Mouse (Mus musculus) heart, adult 2 months (tissue): Measurements from ENCODE around the gene Alg13. TPM values are rescaled to one million over a fixed set of nuclear protein-coding genes. Genes with fewer than 3 reads are reported as not detected.

Source experiments
- DNase-seq, 2 experiments: peaks; one replicate each; pipeline ENCODE4 v3.0.0; 2021
- H3K27ac ChIP-seq: fragments of 200-600 bp; 2 replicates; pipeline ENCODE4 v1.8.1; 2022
- H3K27me3 ChIP-seq: fragments of 200-500 bp; 2 replicates; pipeline ENCODE4 v1.6.1; 2012; ENCODE audit warnings: mild to moderate bottlenecking, low read length, inconsistent platforms, mixed read lengths; ENCODE audit not compliant: control insufficient read depth, insufficient read depth
- H3K36me3 ChIP-seq: fragments of 200-500 bp; 2 replicates; pipeline ENCODE4 v1.6.1; 2012; ENCODE audit warnings: low read length, inconsistent platforms; ENCODE audit not compliant: control insufficient read depth, insufficient read depth
- H3K4me1 ChIP-seq: fragments of 200-500 bp; 2 replicates; pipeline ENCODE4 v1.6.1; 2011; ENCODE audit warnings: low read length; ENCODE audit not compliant: control insufficient read depth, insufficient read depth
- H3K4me3 ChIP-seq: fragments of 200-600 bp; 2 replicates; pipeline ENCODE4 v1.8.1; 2022
- H3K79me2 ChIP-seq: fragments of 200-500 bp; replicated peaks from 2 replicates; pipeline ENCODE4 v1.6.1; 2012; ENCODE audit warnings: mild to moderate bottlenecking, inconsistent platforms, low read length, moderate library complexity, mixed read lengths; ENCODE audit not compliant: control insufficient read depth, insufficient read depth
- H3K9ac ChIP-seq: fragments of 200-500 bp; 2 replicates; pipeline ENCODE4 v1.6.1; 2012; ENCODE audit warnings: low read depth, mild to moderate bottlenecking, control low read depth, inconsistent platforms, low read length, mixed read lengths
- CTCF ChIP-seq: fragments of 200-600 bp; IDR thresholded peaks from 2 replicates; pipeline ENCODE4 v1.8.1; 2022; ENCODE audit warnings: antibody characterized with exemption, mild to moderate bottlenecking, moderate library complexity
- EP300 ChIP-seq: fragments of 200-500 bp; IDR thresholded peaks from 2 replicates; pipeline ENCODE4 v1.6.1; 2011; ENCODE audit warnings: low read depth, low read length, control low read depth; ENCODE audit not compliant: insufficient read depth
- POLR2A ChIP-seq: fragments of 200-500 bp; IDR thresholded peaks from 2 replicates; pipeline ENCODE4 v1.6.1; 2011; ENCODE audit warnings: mild to moderate bottlenecking, low read depth, low read length, control low read depth; ENCODE audit not compliant: insufficient read depth
- WGBS: fragments of 180-500 bp; shearing (Covaris S2); methylation state at CpG from one replicate; pipeline ENCODE4 v1.1.7; 2018; 5-methylcytosine and 5-hydroxymethylcytosine counted together
- intact Hi-C: fragments of 180-260 bp; cut with DNase I; formaldehyde crosslinking; loops from one replicate; pipeline ENCODE4 v1.15.1; 2025
- polyA plus RNA-seq: library from polyadenylated mRNA; depleted of rRNA; stranded (reverse); fragments of >200 nt; gene quantifications from 2 replicates; pipeline ENCODE4 v1.2.3, GENCODE M21; 2012
- total RNA-seq, 2 experiments: library from RNA; stranded (reverse); gene quantifications; 2 replicates each; pipeline ENCODE4 v1.2.3; 2021

The Alg13 gene
- total and polyA plus RNA-seq, 3 experiments = 3.6 to 5.8 (median 5.8) TPM

DNA sequence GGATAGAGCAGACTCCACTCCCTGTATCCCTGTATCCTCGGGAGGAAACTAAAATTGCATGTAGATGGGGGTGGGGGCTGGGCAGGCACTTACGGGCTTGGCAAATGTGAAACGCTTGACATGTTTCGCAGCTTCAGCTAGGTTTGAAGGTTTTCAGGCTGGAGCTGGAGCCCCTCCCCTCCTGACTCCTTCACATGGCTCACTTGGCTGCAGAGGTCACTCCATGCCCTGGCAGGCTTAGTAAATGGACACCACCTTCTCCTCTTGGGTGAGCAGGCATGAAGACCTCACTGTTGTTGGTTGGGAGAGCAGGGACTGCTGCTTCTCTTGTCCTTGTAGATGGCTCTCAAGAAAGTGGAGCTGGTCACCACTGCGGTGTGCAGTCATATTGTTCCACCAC lies 1.6 kb upstream of the Alg13 start:
- Histone ChIP-seq H3K27ac (no peak overlapping the region), H3K27me3 (no peaks in the 10 kb centered on the region), H3K4me3 (no peak overlapping the region), H3K4me1 (no peaks in the 10 kb centered on the region), H3K36me3 (no peaks in the 10 kb centered on the region), H3K79me2 (no peaks in the 10 kb centered on the region), H3K9ac (no peak overlapping the region)
- intact Hi-C loops = no loop called here
- TF ChIP-seq POLR2A (no peak), CTCF (no peak), EP300 (no peak)
- no peak for DNase-seq
- 60% methylated on average over 5 of the region's 5 CpGs for WGBS

DNA sequence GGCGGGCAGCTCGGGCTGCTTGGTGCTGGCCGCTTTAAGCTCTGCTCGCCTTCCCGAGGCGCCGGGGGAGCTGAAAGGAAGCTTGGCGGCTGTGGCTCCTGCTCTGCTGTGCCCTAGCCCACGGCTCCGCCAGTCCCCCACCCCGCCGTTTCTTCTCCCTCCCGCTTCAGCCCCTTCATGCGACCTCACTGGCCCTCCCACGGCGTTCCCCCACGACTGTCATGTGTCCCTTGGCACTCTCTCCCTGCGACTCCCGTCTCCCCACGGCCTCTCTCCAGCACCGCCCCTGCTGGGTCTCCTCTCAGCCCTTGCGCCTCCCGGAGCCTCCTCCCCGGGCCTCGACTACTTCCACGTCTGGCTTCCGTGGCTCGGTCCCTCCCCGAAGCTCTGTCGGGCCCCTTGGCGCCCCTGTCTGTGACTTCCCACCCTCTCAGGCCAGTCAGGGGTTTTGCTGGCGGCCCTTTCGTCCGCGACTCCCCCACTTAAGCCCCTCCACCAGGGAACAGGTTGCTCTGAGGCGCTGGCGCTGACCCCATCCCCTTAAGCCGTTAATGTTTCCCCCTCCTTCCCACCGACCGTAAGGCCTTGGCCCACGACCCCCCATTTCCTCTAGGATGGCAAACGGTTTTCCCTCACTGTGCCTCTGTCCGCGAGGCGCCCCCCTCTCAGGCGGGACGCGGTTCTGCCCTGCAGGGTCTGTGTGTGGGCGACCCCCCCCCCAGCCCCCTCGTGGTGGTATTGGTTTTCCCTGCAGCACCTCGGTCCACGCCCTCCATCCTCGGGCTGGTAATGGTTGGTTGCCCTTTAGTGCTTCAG lies 768 bp downstream of the Alg13 start:
- H3K79me2 ChIP-seq = no peaks in the 10 kb centered on the region
- TF ChIP-seq CTCF (no peak), POLR2A (no peak), EP300 (no peak)
- intact Hi-C loops = no loop called here
- peak overlapping the region; percentile 31 for H3K27ac ChIP-seq
- H3K9ac ChIP-seq = peak overlapping the region; percentile 76
- H3K4me1 ChIP-seq = no peaks in the 10 kb centered on the region
- H3K36me3 ChIP-seq = no peaks in the 10 kb centered on the region
- H3K27me3 ChIP-seq = no peaks in the 10 kb centered on the region
- peak in 1 of 2 experiments; percentile 40 for DNase-seq
- 17% methylated on average over 53 of the region's 53 CpGs for WGBS
- H3K4me3 ChIP-seq = peak overlapping the region; percentile 65

DNA sequence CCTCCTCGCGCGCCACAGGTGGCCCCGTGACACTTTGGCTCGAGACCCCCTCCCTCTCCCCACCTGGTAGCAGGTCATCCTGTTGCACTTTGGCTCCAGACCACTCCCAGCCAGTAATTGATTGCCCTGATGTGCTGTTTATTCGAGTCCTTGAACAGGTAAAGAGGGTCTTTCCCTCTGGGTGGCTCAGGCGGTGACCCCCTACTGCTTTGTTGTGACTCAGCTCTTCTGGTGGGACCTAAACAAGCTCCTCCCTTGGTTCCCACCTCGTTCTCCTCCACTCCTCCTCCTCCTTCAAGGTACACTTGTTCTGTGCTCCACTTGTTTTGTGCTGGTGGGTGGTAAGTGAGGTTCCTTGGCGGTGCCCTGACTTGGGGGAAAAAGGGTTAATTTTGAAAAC lies 1.8 kb downstream of the Alg13 start:
- TF ChIP-seq POLR2A (no peak), EP300 (no peak), CTCF (no peak)
- Histone ChIP-seq H3K4me1 (no peaks in the 10 kb centered on the region), H3K36me3 (no peaks in the 10 kb centered on the region), H3K27ac (no peak overlapping the region), H3K27me3 (no peaks in the 10 kb centered on the region), H3K79me2 (no peaks in the 10 kb centered on the region), H3K9ac (no peak overlapping the region), H3K4me3 (no peak overlapping the region)
- 46% methylated on average over 8 of the region's 9 CpGs for WGBS
- intact Hi-C loops = no loop called here
- DNase-seq = no peak

DNA sequence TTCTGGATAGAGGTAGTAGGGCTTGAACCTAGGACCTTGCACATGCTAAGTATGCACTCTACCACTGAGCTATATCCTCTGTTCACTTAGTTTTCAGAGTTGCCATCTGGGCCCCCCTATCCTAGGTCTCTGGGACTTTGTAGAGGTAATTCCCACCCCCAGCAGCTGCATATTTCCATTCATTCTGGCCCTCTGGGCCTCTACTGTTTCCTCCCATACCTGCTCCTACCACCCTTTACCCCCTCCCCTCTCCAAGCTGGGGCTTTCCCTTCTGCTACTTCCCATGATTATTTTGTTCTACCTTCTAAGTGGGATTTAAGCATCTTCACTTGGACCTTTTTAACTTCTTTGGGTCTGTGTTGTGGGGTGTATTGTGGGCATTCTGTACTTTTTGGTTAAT lies 7.8 kb downstream of the Alg13 start:
- H3K4me1 ChIP-seq = no peaks in the 10 kb centered on the region
- no peak overlapping the region for H3K9ac ChIP-seq
- no peaks in the 10 kb centered on the region for H3K36me3 ChIP-seq
- DNase-seq = no peak
- no peaks in the 10 kb centered on the region for H3K27me3 ChIP-seq
- intact Hi-C loops = no loop called here
- H3K4me3 ChIP-seq = no peak overlapping the region
- TF ChIP-seq CTCF (no peak), EP300 (no peak), POLR2A (no peak)
- H3K79me2 ChIP-seq = no peaks in the 10 kb centered on the region
- H3K27ac ChIP-seq = no peak overlapping the region

DNA sequence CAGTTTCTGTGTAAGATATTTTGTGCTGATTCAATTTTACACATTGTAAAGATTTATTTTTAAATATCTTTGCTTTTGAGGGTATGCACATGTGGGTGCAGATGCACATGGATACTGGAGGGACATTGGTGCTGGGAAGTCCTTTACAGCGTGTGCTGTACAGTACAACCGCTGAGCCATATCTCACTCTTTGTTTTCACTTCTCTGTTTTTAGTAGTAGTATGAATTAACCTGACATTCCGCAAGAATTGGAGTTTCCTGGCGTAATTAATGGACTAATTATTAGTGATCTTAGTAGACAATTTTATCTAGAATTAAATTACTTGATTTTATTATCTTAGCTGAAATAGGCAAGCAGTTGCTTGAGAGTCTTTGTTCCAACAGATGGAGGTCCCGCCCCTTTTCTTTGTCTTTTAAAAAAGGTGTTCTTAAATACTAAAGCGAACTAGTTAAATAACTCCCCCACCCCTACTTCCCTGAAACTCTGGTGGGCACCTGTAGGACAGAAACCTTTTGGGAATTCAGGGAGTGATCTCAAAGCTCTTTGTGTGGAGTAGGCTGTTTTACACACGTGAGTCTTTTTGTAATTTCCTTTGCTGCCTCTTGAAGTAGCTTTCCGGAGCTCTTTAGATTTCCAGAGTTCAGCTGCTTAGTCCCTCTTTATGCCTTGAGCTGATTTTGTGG lies 17.9 kb downstream of the Alg13 start:
- DNase-seq = no peak
- H3K27ac ChIP-seq = no peak overlapping the region
- WGBS = 73% methylated on average over 8 of the region's 8 CpGs
- no peak overlapping the region for H3K4me3 ChIP-seq
- no peak overlapping the region for H3K9ac ChIP-seq
- TF ChIP-seq EP300 = no peak
- TF ChIP-seq CTCF = no peak
- TF ChIP-seq POLR2A = no peak
- no peaks in the 10 kb centered on the region for H3K79me2 ChIP-seq
- intact Hi-C loops = no loop called here
- no peaks in the 10 kb centered on the region for H3K36me3 ChIP-seq
- no peaks in the 10 kb centered on the region for H3K27me3 ChIP-seq
- no peaks in the 10 kb centered on the region for H3K4me1 ChIP-seq

DNA sequence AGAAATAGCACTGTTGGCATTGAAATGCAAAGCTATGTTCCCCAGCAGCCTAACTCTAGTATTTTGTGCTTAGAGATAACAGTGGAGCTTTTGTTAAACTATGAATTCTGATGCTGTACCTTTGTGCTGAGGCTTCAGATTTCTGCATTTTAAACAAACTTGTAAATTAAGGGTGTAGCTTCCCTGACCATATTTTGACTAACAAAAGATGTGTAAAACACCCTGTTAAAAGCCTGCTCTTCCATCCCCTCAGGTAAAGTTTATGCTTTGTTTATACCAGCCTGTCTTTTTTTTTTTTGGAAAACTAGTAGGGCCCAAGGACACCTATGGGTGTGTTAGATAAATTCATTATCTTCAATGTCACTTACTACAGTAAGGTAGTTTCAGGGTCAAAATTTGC lies 20.3 kb downstream of the Alg13 start:
- Histone ChIP-seq H3K4me1 (no peaks in the 10 kb centered on the region), H3K36me3 (no peaks in the 10 kb centered on the region), H3K4me3 (no peak overlapping the region), H3K27me3 (no peaks in the 10 kb centered on the region), H3K9ac (no peak overlapping the region), H3K79me2 (no peaks in the 10 kb centered on the region), H3K27ac (no peak overlapping the region)
- intact Hi-C loops = no loop called here
- no peak for DNase-seq
- TF ChIP-seq CTCF = no peak
